Mouse (Mus musculus): Measurements from ENCODE around the gene Myl3. TPM values are rescaled to one million over a fixed set of nuclear protein-coding genes. Genes with fewer than 3 reads are reported as not detected.

Myl3 gene
- 0.70 and 1.2 TPM in 2 replicates for polyA plus RNA-seq (2012; rRNA removed; ENCODE audit: low replicate concordance)

GRCm38 (mm10) chr9:110741711-110742294 is at the start of gene Myl3:
Gene Myl3, plus strand, starts transcription at chr9:110741861.

GRCm38 (mm10) chr9:110746961-110747360 is 5.3 kb downstream of the Myl3 start, which contains the start of gene Pth1r:
Gene Pth1r, minus strand, starts transcription at chr9:110747145.

GRCm38 (mm10) chr9:110797866-110798265 is 56.2 kb downstream of the Myl3 start, which contains the start of gene Prss42:
Gene Prss42, plus strand, starts transcription at chr9:110798166.

DNA sequence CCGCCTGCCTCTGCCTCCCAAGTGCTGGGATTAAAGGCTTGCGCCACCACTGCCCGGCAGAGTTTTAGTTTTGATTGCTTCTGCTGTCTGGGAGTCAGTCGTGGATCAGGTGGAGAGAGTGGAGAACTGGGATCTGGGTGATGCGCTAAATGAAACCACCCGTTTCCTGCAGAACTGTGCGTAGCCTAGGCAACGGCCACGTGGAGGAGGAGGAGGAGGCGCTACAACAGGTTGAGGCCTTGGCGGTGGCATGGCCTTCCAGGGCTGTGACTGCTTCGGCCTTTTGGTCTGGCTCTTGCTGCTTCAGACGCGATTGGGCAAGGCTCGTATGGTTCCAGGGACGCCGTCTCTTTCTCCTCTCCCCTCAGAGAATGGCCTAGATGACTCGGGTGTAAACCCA is 72.1 kb downstream of the Myl3 start, which contains the start of gene Prss44:
Gene Prss44, plus strand, starts transcription at position 206 of the 400 bp plus-strand sequence.

Other genes starting within 250 kb of the Myl3 start
- gene Setd2, start 209.3 kb upstream of the Myl3 start, polyA plus RNA-seq (2012; rRNA removed; ENCODE audit: low replicate concordance), result 36.3 and 56.5 TPM in 2 replicates
- 12.8 and 38.1 TPM in 2 replicates for gene Nradd, start 117.4 kb upstream of the Myl3 start, polyA plus RNA-seq (2012; rRNA removed; ENCODE audit: low replicate concordance)
- gene Nbeal2, start 87.7 kb upstream of the Myl3 start, polyA plus RNA-seq (2012; rRNA removed; ENCODE audit: low replicate concordance), result 27.7 and 35.7 TPM in 2 replicates
- gene Ccdc12, start 85.4 kb upstream of the Myl3 start, polyA plus RNA-seq (2012; rRNA removed; ENCODE audit: low replicate concordance), result 72.6 and 80.9 TPM in 2 replicates
- gene Pth1r, start 5.3 kb downstream of the Myl3 start, polyA plus RNA-seq (2012; rRNA removed; ENCODE audit: low replicate concordance), result 100 and 195 TPM in 2 replicates
- not detected in 2 replicates for gene Prss42, start 56.3 kb downstream of the Myl3 start, polyA plus RNA-seq (2012; rRNA removed; ENCODE audit: low replicate concordance)
- not detected in 2 replicates for gene Prss44, start 72.1 kb downstream of the Myl3 start, polyA plus RNA-seq (2012; rRNA removed; ENCODE audit: low replicate concordance)
- gene Prss43, start 84.8 kb downstream of the Myl3 start, polyA plus RNA-seq (2012; rRNA removed; ENCODE audit: low replicate concordance), result not detected in 2 replicates
- 0.10 TPM in 1 of 2 replicates, not detected in the other for gene Prss45, start 92.7 kb downstream of the Myl3 start, polyA plus RNA-seq (2012; rRNA removed; ENCODE audit: low replicate concordance)
- not detected in 2 replicates for gene Prss46, start 102.6 kb downstream of the Myl3 start, polyA plus RNA-seq (2012; rRNA removed; ENCODE audit: low replicate concordance)
- not detected in 2 replicates for gene Prss50, start 116.1 kb downstream of the Myl3 start, polyA plus RNA-seq (2012; rRNA removed; ENCODE audit: low replicate concordance)
- 52.9 TPM in 2 replicates for gene Als2cl, start 138.0 kb downstream of the Myl3 start, polyA plus RNA-seq (2012; rRNA removed; ENCODE audit: low replicate concordance)
- 2.2 and 3.2 TPM in 2 replicates for gene Tmie, start 138.3 kb downstream of the Myl3 start, polyA plus RNA-seq (2012; rRNA removed; ENCODE audit: low replicate concordance)
- not detected in 2 replicates for gene Fam240a, start 175.0 kb downstream of the Myl3 start, polyA plus RNA-seq (2012; rRNA removed; ENCODE audit: low replicate concordance)
- not detected in 2 replicates for gene Tdgf1, start 204.3 kb downstream of the Myl3 start, polyA plus RNA-seq (2012; rRNA removed; ENCODE audit: low replicate concordance)
- not detected in 2 replicates for gene Lrrc2, start 209.7 kb downstream of the Myl3 start, polyA plus RNA-seq (2012; rRNA removed; ENCODE audit: low replicate concordance)
- 6.2 and 23.4 TPM in 2 replicates for gene Rtp3, start 248.7 kb downstream of the Myl3 start, polyA plus RNA-seq (2012; rRNA removed; ENCODE audit: low replicate concordance)

Data from subcutaneous adipose tissue, adult 2 months (tissue).